Mouse (Mus musculus) stomach, postnatal 0 days (tissue): ENCODE measurements around the gene Vamp8.

Experiments used
- CTCF ChIP-seq: IDR thresholded peaks from 2 replicates; pipeline ENCODE4 v1.5.1; 2016; ENCODE audit warnings: antibody characterized with exemption, low read depth, mild to moderate bottlenecking, moderate library complexity
- EP300 ChIP-seq: optimal IDR thresholded peaks from 2 replicates; pipeline ENCODE3; 2016; ENCODE audit warnings: antibody characterized with exemption

- TF ChIP-seq CTCF (peak; percentile 87), EP300 (no peak)
These were observed 49.1 kb upstream of the Vamp8 start, which contains the start of gene Mat2a for GRCm38 (mm10) chr6:72439355-72440185.
